Mouse (Mus musculus): ENCODE data around the gene Kmt2c.

GRCm38 (mm10) chr5:25252825-25253544 lies 245.6 kb downstream of the Kmt2c start:
- TF ChIP-seq CTCF (IDR thresholded peaks at IDR 0.05; ENCODE audit: control insufficient read depth, insufficient read depth, insufficient read length), result no peak
- no peak for TF ChIP-seq USF1 (IDR thresholded peaks at IDR 0.05; ENCODE audit: low read depth)
- TF ChIP-seq MAX (IDR thresholded peaks at IDR 0.05), result no peak
- no peak for TF ChIP-seq MYOD1 (IDR thresholded peaks at IDR 0.05; ENCODE audit: control insufficient read depth, insufficient read length, low read depth)
- TF ChIP-seq CEBPB (IDR thresholded peaks at IDR 0.05; ENCODE audit: low read depth), result no peak

All from C2C12 (cell line).